Mouse (Mus musculus): ENCODE results near the gene Rnf31. TPM values are rescaled to one million over a fixed set of nuclear protein-coding genes. Genes with fewer than 3 reads are reported as not detected.

Rnf31 gene
- polyA plus RNA-seq, 1 experiment, result 52.5 TPM

- no peak for DNase-seq (ENCODE audit: low read depth in 1 of 2, low spot score in 2 of 2)
- no peaks in the 10 kb centered on the region for H3K27me3 ChIP-seq (ENCODE audit: control insufficient read depth, insufficient read depth, low read length)
- H3K36me3 ChIP-seq (ENCODE audit: control insufficient read depth, insufficient read depth, low read length), result peaks cover 20% of the 10 kb centered on the region
- H3K4me3 ChIP-seq (ENCODE audit: extremely low read depth, insufficient read depth, insufficient read length), result no peak overlapping the region
- no peak overlapping the region for H3K27ac ChIP-seq (ENCODE audit: insufficient read depth, low read length)
- WGBS, result 82% methylated on average over 9 of the region's 9 CpGs
- H3K4me1 ChIP-seq (ENCODE audit: control insufficient read depth, insufficient read depth, insufficient read length), result peaks cover 11% of the 10 kb centered on the region; the same call in 1 of the 2 replicates
- TF ChIP-seq CTCF (IDR thresholded peaks at IDR 0.05; ENCODE audit: extremely low read depth, insufficient read depth, insufficient read length, insufficient replicate concordance) (peak; percentile 28; the same call in 1 of the 2 replicates), POLR2A (IDR thresholded peaks at IDR 0.05; ENCODE audit: low read depth, low read length) (no peak)
Measured at GRCm38 (mm10) chr14:55581981-55582681, 9.4 kb upstream of the Rnf31 start.

GRCm38 (mm10) chr14:55584303-55584701 is 7.2 kb upstream of the Rnf31 start:
- TF ChIP-seq CTCF (IDR thresholded peaks at IDR 0.05; ENCODE audit: extremely low read depth, insufficient read depth, insufficient read length, insufficient replicate concordance) (no peak), POLR2A (IDR thresholded peaks at IDR 0.05; ENCODE audit: low read depth, low read length) (no peak)
- WGBS, result 29% methylated on average over 5 of the region's 5 CpGs
- Histone ChIP-seq H3K36me3 (ENCODE audit: control insufficient read depth, insufficient read depth, low read length) (peaks cover 28% of the 10 kb centered on the region), H3K27ac (ENCODE audit: insufficient read depth, low read length) (peak overlapping the region; percentile 82; the same call in 1 of the 2 replicates), H3K27me3 (ENCODE audit: control insufficient read depth, insufficient read depth, low read length) (no peaks in the 10 kb centered on the region), H3K4me1 (ENCODE audit: control insufficient read depth, insufficient read depth, insufficient read length) (peaks cover 12% of the 10 kb centered on the region; the same call in 1 of the 2 replicates), H3K4me3 (ENCODE audit: extremely low read depth, insufficient read depth, insufficient read length) (peak overlapping the region; percentile 71; the same call in 1 of the 2 replicates)
- DNase-seq (ENCODE audit: low read depth in 1 of 2, low spot score in 2 of 2), result no peak

GRCm38 (mm10) chr14:55584702-55585565 is 6.6 kb upstream of the Rnf31 start, which contains the start of gene Emc9:
Gene Emc9, minus strand, starts transcription at chr14:55585302.
- 7% methylated on average over 43 of the region's 43 CpGs for WGBS
- Histone ChIP-seq H3K27me3 (ENCODE audit: control insufficient read depth, insufficient read depth, low read length) (no peaks in the 10 kb centered on the region), H3K4me1 (ENCODE audit: control insufficient read depth, insufficient read depth, insufficient read length) (peaks cover 15% of the 10 kb centered on the region; the same call in 1 of the 2 replicates), H3K4me3 (ENCODE audit: extremely low read depth, insufficient read depth, insufficient read length) (peak within 1 kb of the TSS; percentile 71), H3K36me3 (ENCODE audit: control insufficient read depth, insufficient read depth, low read length) (peaks cover 28% of the 10 kb centered on the region), H3K27ac (ENCODE audit: insufficient read depth, low read length) (peak within 1 kb of the TSS; percentile 82)
- no peak for TF ChIP-seq CTCF (IDR thresholded peaks at IDR 0.05; ENCODE audit: extremely low read depth, insufficient read depth, insufficient read length, insufficient replicate concordance)
- TF ChIP-seq POLR2A (IDR thresholded peaks at IDR 0.05; ENCODE audit: low read depth, low read length), result no peak; the same call in 1 of the 2 replicates
- DNase-seq (ENCODE audit: low read depth in 1 of 2, low spot score in 2 of 2), result peak in 1 of 2 experiments; percentile 77

GRCm38 (mm10) chr14:55585566-55585960 is 5.9 kb upstream of the Rnf31 start:
- Histone ChIP-seq H3K36me3 (ENCODE audit: control insufficient read depth, insufficient read depth, low read length) (peaks cover 25% of the 10 kb centered on the region), H3K4me3 (ENCODE audit: extremely low read depth, insufficient read depth, insufficient read length) (no peak overlapping the region), H3K27me3 (ENCODE audit: control insufficient read depth, insufficient read depth, low read length) (no peaks in the 10 kb centered on the region), H3K27ac (ENCODE audit: insufficient read depth, low read length) (peak overlapping the region; percentile 82), H3K4me1 (ENCODE audit: control insufficient read depth, insufficient read depth, insufficient read length) (peaks cover 15% of the 10 kb centered on the region; the same call in 1 of the 2 replicates)
- WGBS, result 48% methylated on average over 6 of the region's 6 CpGs
- DNase-seq (ENCODE audit: low read depth in 1 of 2, low spot score in 2 of 2), result no peak
- no peak for TF ChIP-seq CTCF (IDR thresholded peaks at IDR 0.05; ENCODE audit: extremely low read depth, insufficient read depth, insufficient read length, insufficient replicate concordance)

- no peaks in the 10 kb centered on the region for H3K27me3 ChIP-seq (ENCODE audit: control insufficient read depth, insufficient read depth, low read length)
- WGBS, result 70% methylated on average over 2 of the region's 2 CpGs
- H3K36me3 ChIP-seq (ENCODE audit: control insufficient read depth, insufficient read depth, low read length), result peaks cover 19% of the 10 kb centered on the region
- peak overlapping the region; percentile 82; the same call in 1 of the 2 replicates for H3K27ac ChIP-seq (ENCODE audit: insufficient read depth, low read length)
- peaks cover 15% of the 10 kb centered on the region; the same call in 1 of the 2 replicates for H3K4me1 ChIP-seq (ENCODE audit: control insufficient read depth, insufficient read depth, insufficient read length)
- TF ChIP-seq POLR2A (IDR thresholded peaks at IDR 0.05; ENCODE audit: low read depth, low read length) (no peak), CTCF (IDR thresholded peaks at IDR 0.05; ENCODE audit: extremely low read depth, insufficient read depth, insufficient read length, insufficient replicate concordance) (no peak)
- no peak for DNase-seq (ENCODE audit: low read depth in 1 of 2, low spot score in 2 of 2)
- no peak overlapping the region for H3K4me3 ChIP-seq (ENCODE audit: extremely low read depth, insufficient read depth, insufficient read length)
Measured at GRCm38 (mm10) chr14:55586149-55586548, 5.4 kb upstream of the Rnf31 start.

- 96% methylated on average over 5 of the region's 5 CpGs for whole genome bisulfite sequencing
- TF ChIP-seq POLR2A (IDR thresholded peaks at IDR 0.05; ENCODE audit: low read depth, low read length) (no peak), CTCF (IDR thresholded peaks at IDR 0.05; ENCODE audit: extremely low read depth, insufficient read depth, insufficient read length, insufficient replicate concordance) (no peak)
- DNase-seq (ENCODE audit: low read depth in 1 of 2, low spot score in 2 of 2), result no peak
- peaks cover 15% of the 10 kb centered on the region; the same call in 1 of the 2 replicates for H3K4me1 ChIP-seq (ENCODE audit: control insufficient read depth, insufficient read depth, insufficient read length)
- H3K27ac ChIP-seq (ENCODE audit: insufficient read depth, low read length), result peak overlapping the region; percentile 25; the same call in 1 of the 2 replicates
- H3K4me3 ChIP-seq (ENCODE audit: extremely low read depth, insufficient read depth, insufficient read length), result no peak overlapping the region
- H3K27me3 ChIP-seq (ENCODE audit: control insufficient read depth, insufficient read depth, low read length), result no peaks in the 10 kb centered on the region
- H3K36me3 ChIP-seq (ENCODE audit: control insufficient read depth, insufficient read depth, low read length), result peaks cover 14% of the 10 kb centered on the region
Measured at GRCm38 (mm10) chr14:55589271-55589670, 2.2 kb upstream of the Rnf31 start.
